Mouse (Mus musculus) kidney, embryonic 15.5 days (tissue): ENCODE results near the gene Krt32. TPM values are rescaled to one million over a fixed set of nuclear protein-coding genes. Genes with fewer than 3 reads are reported as not detected.

Source experiments
- ATAC-seq: fragments of 200-750 bp; cut with Nextera tagmentation; replicated peaks from 2 replicates; pipeline ENCODE4 v1.8.0; 2017; ENCODE audit warnings: moderate TSS enrichment; ENCODE audit not compliant: low FRiP score
- H3K27ac ChIP-seq: fragments of 300-500 bp; sonication (generic); 2 replicates; pipeline ENCODE4 v1.5.1; 2015; ENCODE audit warnings: mild to moderate bottlenecking, inconsistent platforms
- H3K27me3 ChIP-seq: fragments of 300-500 bp; sonication (generic); 2 replicates; pipeline ENCODE4 v1.6.1; 2015; ENCODE audit warnings: inconsistent platforms
- H3K36me3 ChIP-seq: fragments of 300-500 bp; sonication (generic); 2 replicates; pipeline ENCODE4 v1.6.1; 2015; ENCODE audit warnings: inconsistent platforms
- H3K4me1 ChIP-seq: fragments of 300-500 bp; sonication (generic); 2 replicates; pipeline ENCODE4 v1.6.1; 2015; ENCODE audit warnings: inconsistent platforms
- H3K4me2 ChIP-seq: fragments of 300-500 bp; sonication (generic); 2 replicates; pipeline ENCODE4 v1.6.1; 2015; ENCODE audit warnings: moderate library complexity, mild to moderate bottlenecking, inconsistent platforms
- H3K4me3 ChIP-seq: fragments of 300-500 bp; sonication (generic); replicated peaks from 2 replicates; pipeline ENCODE4 v1.5.1; 2015; ENCODE audit warnings: mild to moderate bottlenecking, inconsistent platforms
- H3K9ac ChIP-seq: fragments of 300-500 bp; sonication (generic); 2 replicates; pipeline ENCODE4 v1.6.1; 2015; ENCODE audit warnings: mild to moderate bottlenecking, inconsistent platforms
- H3K9me3 ChIP-seq: fragments of 300-500 bp; sonication (generic); replicated peaks from 2 replicates; pipeline ENCODE4 v1.6.1; 2016; ENCODE audit warnings: inconsistent platforms
- WGBS: fragments of 180-500 bp; shearing (Covaris S2); methylation state at CpG from one replicate; pipeline ENCODE4 v1.1.7; 2015; ENCODE audit warnings: mixed read lengths; 5-methylcytosine and 5-hydroxymethylcytosine counted together
- polyA plus RNA-seq: library from polyadenylated mRNA; unstranded; fragments of >200 nt; fragmentation: Nextera tagmentation; extraction: Ambion mirVana; gene quantifications from 2 replicates; pipeline ENCODE4 v1.2.1, GENCODE M21; 2015

The Krt32 gene
- polyA plus RNA-seq, result not detected in 2 replicates

- Histone ChIP-seq H3K4me1 (no peaks in the 10 kb centered on the region), H3K27me3 (no peaks in the 10 kb centered on the region), H3K36me3 (no peaks in the 10 kb centered on the region), H3K4me2 (no peak within 1 kb of the TSS), H3K27ac (no peak within 1 kb of the TSS), H3K4me3 (no peak within 1 kb of the TSS), H3K9me3 (no peaks in the 10 kb centered on the region), H3K9ac (no peak within 1 kb of the TSS)
- no peak for ATAC-seq
- 95% methylated on average over 10 of the region's 10 CpGs for WGBS
These were observed at the start of gene Krt32 for GRCm38 (mm10) chr11:100087861-100088260. Gene Krt32 (minus strand): TSS chr11:100088226.

GRCm38 (mm10) chr11:100137693-100138092, 49.7 kb upstream of the Krt32 start:
- Histone ChIP-seq H3K4me3 (no peak overlapping the region), H3K9me3 (no peaks in the 10 kb centered on the region), H3K27me3 (peaks cover 12% of the 10 kb centered on the region), H3K9ac (no peak overlapping the region), H3K36me3 (no peaks in the 10 kb centered on the region), H3K27ac (0 out of 2 replicates have a peak overlapping the region, but pooled peaks have one; percentile 0), H3K4me1 (peaks cover 52% of the 10 kb centered on the region), H3K4me2 (no peak overlapping the region)
- WGBS, result 10% methylated on average over 5 of the region's 5 CpGs
- ATAC-seq, result peak; percentile 69

GRCm38 (mm10) chr11:100136559-100136958, 48.5 kb upstream of the Krt32 start:
- Histone ChIP-seq H3K27me3 (peaks cover 16% of the 10 kb centered on the region), H3K27ac (peak overlapping the region; percentile 0; the same call in 1 of the 2 replicates), H3K4me3 (no peak overlapping the region), H3K9ac (no peak overlapping the region), H3K4me1 (peaks cover 52% of the 10 kb centered on the region), H3K9me3 (no peaks in the 10 kb centered on the region), H3K36me3 (no peaks in the 10 kb centered on the region), H3K4me2 (no peak overlapping the region)
- ATAC-seq, result no peak
- 22% methylated on average over 5 of the region's 5 CpGs for WGBS

- Histone ChIP-seq H3K9me3 (no peaks in the 10 kb centered on the region), H3K27ac (peak within 1 kb of the TSS; percentile 0; the same call in 1 of the 2 replicates), H3K9ac (no peak within 1 kb of the TSS), H3K4me3 (no peak within 1 kb of the TSS), H3K27me3 (peaks cover 20% of the 10 kb centered on the region), H3K4me2 (no peak within 1 kb of the TSS), H3K4me1 (peaks cover 48% of the 10 kb centered on the region), H3K36me3 (no peaks in the 10 kb centered on the region)
- no peak for ATAC-seq
- WGBS, result 38% methylated on average over 7 of the region's 7 CpGs
These were observed 47.7 kb upstream of the Krt32 start, which contains the start of gene Krt15 for GRCm38 (mm10) chr11:100135731-100136130. Gene Krt15 (minus strand): TSS chr11:100135928.

GRCm38 (mm10) chr11:100124901-100125300, 36.9 kb upstream of the Krt32 start:
- Histone ChIP-seq H3K9ac (no peak overlapping the region), H3K36me3 (no peaks in the 10 kb centered on the region), H3K4me1 (no peaks in the 10 kb centered on the region), H3K9me3 (no peaks in the 10 kb centered on the region), H3K4me2 (no peak overlapping the region), H3K27me3 (no peaks in the 10 kb centered on the region; the same call in none of the 2 replicates), H3K27ac (no peak overlapping the region), H3K4me3 (no peak overlapping the region)
- WGBS, result 76% methylated on average over 7 of the region's 7 CpGs
- no peak for ATAC-seq

- Histone ChIP-seq H3K4me2 (no peak within 1 kb of the TSS), H3K27ac (no peak within 1 kb of the TSS), H3K4me3 (no peak within 1 kb of the TSS), H3K9ac (no peak within 1 kb of the TSS), H3K9me3 (no peaks in the 10 kb centered on the region), H3K36me3 (no peaks in the 10 kb centered on the region), H3K4me1 (no peaks in the 10 kb centered on the region), H3K27me3 (no peaks in the 10 kb centered on the region; the same call in 1 of the 2 replicates)
- 68% methylated on average over 3 of the region's 3 CpGs for WGBS
- ATAC-seq, result no peak
These were observed 33.4 kb upstream of the Krt32 start, which contains the start of gene Krt13 for GRCm38 (mm10) chr11:100121466-100121865. Gene Krt13 (minus strand): TSS chr11:100121566.

GRCm38 (mm10) chr11:100120331-100120730, 32.3 kb upstream of the Krt32 start:
- ATAC-seq, result no peak
- no peak overlapping the region for H3K4me3 ChIP-seq
- H3K4me1 ChIP-seq, result no peaks in the 10 kb centered on the region
- no peaks in the 10 kb centered on the region for H3K36me3 ChIP-seq
- no peak overlapping the region for H3K27ac ChIP-seq
- H3K4me2 ChIP-seq, result no peak overlapping the region
- no peak overlapping the region for H3K9ac ChIP-seq
- H3K9me3 ChIP-seq, result no peaks in the 10 kb centered on the region
- WGBS, result 61% methylated on average over 5 of the region's 5 CpGs
- no peaks in the 10 kb centered on the region; the same call in 1 of the 2 replicates for H3K27me3 ChIP-seq

GRCm38 (mm10) chr11:100113742-100114029, 25.7 kb upstream of the Krt32 start:
- H3K4me3 ChIP-seq, result no peak overlapping the region
- no peak overlapping the region for H3K9ac ChIP-seq
- no peaks in the 10 kb centered on the region for H3K4me1 ChIP-seq
- H3K36me3 ChIP-seq, result no peaks in the 10 kb centered on the region
- no peak overlapping the region for H3K4me2 ChIP-seq
- H3K27ac ChIP-seq, result no peak overlapping the region
- H3K27me3 ChIP-seq, result no peaks in the 10 kb centered on the region
- 41% methylated on average over 2 of the region's 2 CpGs for WGBS
- no peaks in the 10 kb centered on the region for H3K9me3 ChIP-seq
- 0 out of 2 replicates have a peak, but pooled peaks have one; percentile 15 for ATAC-seq

GRCm38 (mm10) chr11:100112935-100113741, 25.1 kb upstream of the Krt32 start:
- H3K9ac ChIP-seq, result no peak overlapping the region
- ATAC-seq, result 0 out of 2 replicates have a peak, but pooled peaks have one; percentile 29
- 69% methylated on average over 11 of the region's 11 CpGs for WGBS
- no peaks in the 10 kb centered on the region for H3K36me3 ChIP-seq
- H3K4me3 ChIP-seq, result no peak overlapping the region
- H3K27ac ChIP-seq, result no peak overlapping the region
- H3K9me3 ChIP-seq, result no peaks in the 10 kb centered on the region
- no peak overlapping the region for H3K4me2 ChIP-seq
- no peaks in the 10 kb centered on the region for H3K4me1 ChIP-seq
- no peaks in the 10 kb centered on the region for H3K27me3 ChIP-seq

GRCm38 (mm10) chr11:100105576-100106122, 17.6 kb upstream of the Krt32 start, which contains the start of gene Krt36:
Gene Krt36 (minus strand): TSS chr11:100105626.
- 65% methylated on average over 6 of the region's 6 CpGs for WGBS
- no peak within 1 kb of the TSS for H3K27ac ChIP-seq
- H3K36me3 ChIP-seq, result no peaks in the 10 kb centered on the region
- H3K4me2 ChIP-seq, result no peak within 1 kb of the TSS
- H3K9me3 ChIP-seq, result no peaks in the 10 kb centered on the region
- H3K4me3 ChIP-seq, result no peak within 1 kb of the TSS
- ATAC-seq, result no peak
- H3K27me3 ChIP-seq, result no peaks in the 10 kb centered on the region
- H3K4me1 ChIP-seq, result peaks cover 15% of the 10 kb centered on the region
- no peak within 1 kb of the TSS for H3K9ac ChIP-seq

- Histone ChIP-seq H3K4me2 (no peak overlapping the region), H3K9me3 (no peaks in the 10 kb centered on the region), H3K27me3 (no peaks in the 10 kb centered on the region), H3K9ac (no peak overlapping the region), H3K36me3 (no peaks in the 10 kb centered on the region), H3K27ac (peak overlapping the region; percentile 79), H3K4me1 (peaks cover 27% of the 10 kb centered on the region), H3K4me3 (no peak overlapping the region)
- ATAC-seq, result peak; percentile 84
- WGBS, result 39% methylated on average over 15 of the region's 15 CpGs
These were observed 14.8 kb upstream of the Krt32 start for GRCm38 (mm10) chr11:100102693-100103429.

- peaks cover 34% of the 10 kb centered on the region for H3K4me1 ChIP-seq
- H3K4me2 ChIP-seq, result no peak overlapping the region
- WGBS, result 89% methylated on average over 4 of the region's 4 CpGs
- no peaks in the 10 kb centered on the region for H3K9me3 ChIP-seq
- H3K4me3 ChIP-seq, result no peak overlapping the region
- H3K27me3 ChIP-seq, result peaks cover 3% of the 10 kb centered on the region; the same call in 1 of the 2 replicates
- ATAC-seq, result no peak
- H3K27ac ChIP-seq, result no peak overlapping the region
- H3K36me3 ChIP-seq, result no peaks in the 10 kb centered on the region
- H3K9ac ChIP-seq, result no peak overlapping the region
These were observed 12.4 kb upstream of the Krt32 start for GRCm38 (mm10) chr11:100100391-100100790.
